Mouse (Mus musculus): ENCODE data around the gene Klhl5. TPM values are rescaled to one million over a fixed set of nuclear protein-coding genes. Genes with fewer than 3 reads are reported as not detected.
"Not testable (repeated sequence)": the region's sequence is repeated elsewhere in the genome, so short reads cannot be mapped to it uniquely, and the experiment has no call there.

The Klhl5 gene
- polyA plus RNA-seq, 1 experiment from 2014 or later, result 3.5 TPM

GRCm38 (mm10) chr5:65102026-65102640 is 5.2 kb upstream of the Klhl5 start:
- H3K27me3 ChIP-seq (ENCODE audit: control insufficient read depth, insufficient read depth, low read depth, low read length), result no peaks in the 10 kb centered on the region
- H3K36me3 ChIP-seq (ENCODE audit: control insufficient read depth, insufficient read depth), result no peaks in the 10 kb centered on the region
- WGBS (ENCODE audit: insufficient replicate concordance), result 35% methylated on average over 3 of the region's 3 CpGs
- H3K4me2 ChIP-seq (ENCODE audit: low read depth, low read length), result no peak overlapping the region
- 0 out of 2 replicates have a peak overlapping the region, but pooled peaks have one; percentile 12 for H3K27ac ChIP-seq (ENCODE audit: low read length)
- no peak overlapping the region for H3K9ac ChIP-seq (ENCODE audit: low read depth, low read length)
- ATAC-seq (ENCODE audit: low read depth), result peak; percentile 43; the same call in 1 of the 2 replicates
- no peaks in the 10 kb centered on the region for H3K9me3 ChIP-seq (replicated peaks; ENCODE audit: control insufficient read depth, low read length)
- peaks cover 11% of the 10 kb centered on the region for H3K4me1 ChIP-seq (ENCODE audit: control insufficient read depth, low read depth, low read length)
- no peak overlapping the region for H3K4me3 ChIP-seq (ENCODE audit: low read depth, low read length)

DNA sequence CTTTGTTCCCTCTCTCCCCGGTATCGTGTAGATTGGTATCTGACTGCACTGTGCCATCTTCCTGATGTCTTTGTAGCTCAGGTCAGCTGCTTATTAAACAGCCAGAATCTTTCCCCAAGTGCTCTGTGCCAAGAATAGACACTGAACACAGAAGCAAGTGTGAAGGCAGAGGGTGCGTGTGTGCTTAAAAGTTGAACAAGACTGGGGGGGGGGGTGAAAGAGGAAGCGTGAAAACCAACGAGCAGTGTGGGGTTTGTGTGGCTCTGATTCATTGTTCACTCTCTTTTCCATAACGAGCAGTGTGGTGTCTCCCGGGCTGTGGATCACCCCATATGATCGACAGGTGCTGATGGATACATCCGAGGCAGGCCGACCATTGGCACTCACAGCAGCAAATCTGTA is 4.7 kb upstream of the Klhl5 start:
- Histone ChIP-seq H3K36me3 (ENCODE audit: control insufficient read depth, insufficient read depth) (no peaks in the 10 kb centered on the region), H3K9me3 (replicated peaks; ENCODE audit: control insufficient read depth, low read length) (no peaks in the 10 kb centered on the region), H3K27ac (ENCODE audit: low read length) (no peak overlapping the region), H3K4me1 (ENCODE audit: control insufficient read depth, low read depth, low read length) (peaks cover 11% of the 10 kb centered on the region), H3K9ac (ENCODE audit: low read depth, low read length) (no peak overlapping the region), H3K27me3 (ENCODE audit: control insufficient read depth, insufficient read depth, low read depth, low read length) (no peaks in the 10 kb centered on the region), H3K4me3 (ENCODE audit: low read depth, low read length) (no peak overlapping the region), H3K4me2 (ENCODE audit: low read depth, low read length) (no peak overlapping the region)
- no peak for ATAC-seq (ENCODE audit: low read depth)
- 21% methylated on average over 10 of the region's 10 CpGs for WGBS (ENCODE audit: insufficient replicate concordance)

- Histone ChIP-seq H3K27ac (ENCODE audit: low read length) (peak overlapping the region; percentile 63), H3K4me1 (ENCODE audit: control insufficient read depth, low read depth, low read length) (peaks cover 6% of the 10 kb centered on the region), H3K9me3 (replicated peaks; ENCODE audit: control insufficient read depth, low read length) (no peaks in the 10 kb centered on the region), H3K4me2 (ENCODE audit: low read depth, low read length) (peak overlapping the region; percentile 89), H3K4me3 (ENCODE audit: low read depth, low read length) (peak overlapping the region; percentile 72), H3K36me3 (ENCODE audit: control insufficient read depth, insufficient read depth) (no peaks in the 10 kb centered on the region), H3K9ac (ENCODE audit: low read depth, low read length) (peak overlapping the region; percentile 75), H3K27me3 (ENCODE audit: control insufficient read depth, insufficient read depth, low read depth, low read length) (no peaks in the 10 kb centered on the region)
- ATAC-seq (ENCODE audit: low read depth), result peak; percentile 9; the same call in 1 of the 2 replicates
- under 1% methylated on average over 41 of the region's 42 CpGs for WGBS (ENCODE audit: insufficient replicate concordance)
These were observed 564 bp downstream of the Klhl5 start for GRCm38 (mm10) chr5:65107773-65108432.

DNA sequence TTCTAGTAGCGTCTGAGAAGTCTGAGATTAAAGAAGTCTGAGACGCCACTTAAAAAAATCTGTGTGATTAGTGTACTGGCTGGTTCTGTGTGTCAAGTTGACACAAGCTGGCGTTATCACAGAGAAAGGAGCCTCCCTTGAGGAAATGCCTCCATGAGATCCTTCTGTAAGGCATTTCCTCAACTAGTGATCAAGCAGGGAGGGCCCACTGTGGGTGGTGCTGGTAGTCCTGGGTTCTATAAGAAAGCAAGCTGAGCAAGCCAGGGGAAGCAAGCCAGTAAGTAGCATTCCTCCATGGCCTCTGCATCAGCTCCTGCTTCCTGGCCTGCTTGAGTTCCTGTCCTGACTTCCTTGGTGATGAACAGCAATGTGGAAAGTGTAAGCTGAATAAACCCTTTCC is 4.9 kb downstream of the Klhl5 start:
- H3K4me2 ChIP-seq (ENCODE audit: low read depth, low read length); H3K9me3 ChIP-seq (replicated peaks; ENCODE audit: control insufficient read depth, low read length); H3K27ac ChIP-seq (ENCODE audit: low read length); H3K4me1 ChIP-seq (ENCODE audit: control insufficient read depth, low read depth, low read length); H3K9ac ChIP-seq (ENCODE audit: low read depth, low read length); ATAC-seq (ENCODE audit: low read depth); H3K36me3 ChIP-seq (ENCODE audit: control insufficient read depth, insufficient read depth); H3K27me3 ChIP-seq (ENCODE audit: control insufficient read depth, insufficient read depth, low read depth, low read length); H3K4me3 ChIP-seq (ENCODE audit: low read depth, low read length): not testable (repeated sequence)
- WGBS (ENCODE audit: insufficient replicate concordance), result 14% methylated on average over 3 of the region's 3 CpGs

DNA sequence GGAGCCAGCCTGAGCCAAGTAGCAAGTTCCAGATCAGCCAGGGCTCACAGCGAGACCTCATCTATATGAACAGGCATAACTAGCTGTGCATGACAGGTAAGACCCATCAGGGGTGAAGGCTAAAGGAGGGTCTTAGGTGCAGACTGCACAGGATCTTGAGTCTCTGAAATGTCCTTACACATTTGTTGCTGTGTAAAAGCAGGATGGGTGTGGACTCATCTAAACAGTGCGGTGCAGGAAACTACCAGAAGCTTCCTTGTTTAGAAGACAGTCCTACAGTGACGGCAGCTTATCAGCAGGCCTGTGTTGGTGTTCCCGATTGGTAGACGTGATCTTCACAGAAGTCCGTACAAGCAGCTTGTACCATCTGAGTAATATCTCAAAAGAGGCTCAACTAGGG is 6.0 kb downstream of the Klhl5 start:
- ATAC-seq (ENCODE audit: low read depth), result peak; percentile 60; the same call in 1 of the 2 replicates
- Histone ChIP-seq H3K9ac (ENCODE audit: low read depth, low read length) (no peak overlapping the region), H3K4me3 (ENCODE audit: low read depth, low read length) (no peak overlapping the region), H3K27me3 (ENCODE audit: control insufficient read depth, insufficient read depth, low read depth, low read length) (no peaks in the 10 kb centered on the region), H3K4me2 (ENCODE audit: low read depth, low read length) (no peak overlapping the region), H3K4me1 (ENCODE audit: control insufficient read depth, low read depth, low read length) (peaks cover 7% of the 10 kb centered on the region), H3K36me3 (ENCODE audit: control insufficient read depth, insufficient read depth) (no peaks in the 10 kb centered on the region), H3K27ac (ENCODE audit: low read length) (no peak overlapping the region), H3K9me3 (replicated peaks; ENCODE audit: control insufficient read depth, low read length) (no peaks in the 10 kb centered on the region)
- 24% methylated on average over 6 of the region's 6 CpGs for WGBS (ENCODE audit: insufficient replicate concordance)

- 78% methylated on average over 2 of the region's 2 CpGs for WGBS (ENCODE audit: insufficient replicate concordance)
These were observed 9.4 kb downstream of the Klhl5 start for GRCm38 (mm10) chr5:65116789-65117188.

DNA sequence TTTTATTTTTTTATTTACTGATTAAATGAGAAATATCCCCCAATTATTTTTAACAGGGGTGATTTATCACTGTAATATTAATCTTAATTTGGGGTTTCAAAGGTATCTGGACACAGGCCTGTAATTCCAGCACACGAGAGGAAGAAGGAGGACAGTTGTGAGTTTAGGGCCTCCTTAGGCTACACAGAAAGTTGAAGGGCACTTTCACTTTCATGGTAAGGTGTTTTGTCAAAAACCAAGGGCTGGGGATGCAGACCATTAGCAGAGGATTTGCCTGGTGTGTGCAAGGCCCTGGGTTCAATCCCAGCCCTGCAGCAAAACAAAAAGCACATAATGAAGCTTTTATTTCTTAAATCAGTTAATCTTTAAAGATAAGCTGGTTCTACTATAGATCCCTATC is 12.2 kb downstream of the Klhl5 start:
- Histone ChIP-seq H3K4me2 (ENCODE audit: low read depth, low read length) (no peak overlapping the region), H3K27me3 (ENCODE audit: control insufficient read depth, insufficient read depth, low read depth, low read length) (no peaks in the 10 kb centered on the region), H3K4me3 (ENCODE audit: low read depth, low read length) (no peak overlapping the region), H3K36me3 (ENCODE audit: control insufficient read depth, insufficient read depth) (no peaks in the 10 kb centered on the region), H3K27ac (ENCODE audit: low read length) (no peak overlapping the region), H3K9me3 (replicated peaks; ENCODE audit: control insufficient read depth, low read length) (no peaks in the 10 kb centered on the region), H3K4me1 (ENCODE audit: control insufficient read depth, low read depth, low read length) (no peaks in the 10 kb centered on the region; the same call in 1 of the 2 replicates), H3K9ac (ENCODE audit: low read depth, low read length) (no peak overlapping the region)
- no peak for ATAC-seq (ENCODE audit: low read depth)
- WGBS (ENCODE audit: insufficient replicate concordance), result 60% methylated on average over 1 of the region's 1 CpGs

More at GRCm38 (mm10) chr5:65116789-65117188, 9.4 kb downstream of the Klhl5 start:
- ATAC-seq (ENCODE audit: low read depth), result no peak
- Histone ChIP-seq H3K4me3 (ENCODE audit: low read depth, low read length) (no peak overlapping the region), H3K27ac (ENCODE audit: low read length) (no peak overlapping the region), H3K27me3 (ENCODE audit: control insufficient read depth, insufficient read depth, low read depth, low read length) (no peaks in the 10 kb centered on the region), H3K36me3 (ENCODE audit: control insufficient read depth, insufficient read depth) (no peaks in the 10 kb centered on the region), H3K9me3 (replicated peaks; ENCODE audit: control insufficient read depth, low read length) (no peaks in the 10 kb centered on the region), H3K4me1 (ENCODE audit: control insufficient read depth, low read depth, low read length) (peaks cover 5% of the 10 kb centered on the region), H3K4me2 (ENCODE audit: low read depth, low read length) (no peak overlapping the region), H3K9ac (ENCODE audit: low read depth, low read length) (no peak overlapping the region)

GRCm38 (mm10) chr5:65119918-65120317 is 12.6 kb downstream of the Klhl5 start:
- H3K4me3 ChIP-seq (ENCODE audit: low read depth, low read length), result no peak overlapping the region
- H3K27me3 ChIP-seq (ENCODE audit: control insufficient read depth, insufficient read depth, low read depth, low read length), result no peaks in the 10 kb centered on the region
- H3K27ac ChIP-seq (ENCODE audit: low read length), result no peak overlapping the region
- 15% methylated on average over 3 of the region's 3 CpGs for WGBS (ENCODE audit: insufficient replicate concordance)
- no peak for ATAC-seq (ENCODE audit: low read depth)
- no peaks in the 10 kb centered on the region for H3K36me3 ChIP-seq (ENCODE audit: control insufficient read depth, insufficient read depth)
- no peaks in the 10 kb centered on the region; the same call in 1 of the 2 replicates for H3K4me1 ChIP-seq (ENCODE audit: control insufficient read depth, low read depth, low read length)
- no peaks in the 10 kb centered on the region for H3K9me3 ChIP-seq (replicated peaks; ENCODE audit: control insufficient read depth, low read length)
- H3K9ac ChIP-seq (ENCODE audit: low read depth, low read length), result no peak overlapping the region
- no peak overlapping the region for H3K4me2 ChIP-seq (ENCODE audit: low read depth, low read length)

- Histone ChIP-seq H3K4me1 (ENCODE audit: control insufficient read depth, low read depth, low read length) (no peaks in the 10 kb centered on the region; the same call in 1 of the 2 replicates), H3K27me3 (ENCODE audit: control insufficient read depth, insufficient read depth, low read depth, low read length) (no peaks in the 10 kb centered on the region), H3K9me3 (replicated peaks; ENCODE audit: control insufficient read depth, low read length) (no peaks in the 10 kb centered on the region), H3K36me3 (ENCODE audit: control insufficient read depth, insufficient read depth) (no peaks in the 10 kb centered on the region), H3K9ac (ENCODE audit: low read depth, low read length) (no peak overlapping the region), H3K27ac (ENCODE audit: low read length) (no peak overlapping the region), H3K4me3 (ENCODE audit: low read depth, low read length) (no peak overlapping the region), H3K4me2 (ENCODE audit: low read depth, low read length) (no peak overlapping the region)
- ATAC-seq (ENCODE audit: low read depth), result no peak
- WGBS (ENCODE audit: insufficient replicate concordance), result 64% methylated on average over 3 of the region's 3 CpGs
These were observed 15.3 kb downstream of the Klhl5 start for GRCm38 (mm10) chr5:65122616-65123015.
